Mouse (Mus musculus): ENCODE data around the gene Akap6.

DNA sequence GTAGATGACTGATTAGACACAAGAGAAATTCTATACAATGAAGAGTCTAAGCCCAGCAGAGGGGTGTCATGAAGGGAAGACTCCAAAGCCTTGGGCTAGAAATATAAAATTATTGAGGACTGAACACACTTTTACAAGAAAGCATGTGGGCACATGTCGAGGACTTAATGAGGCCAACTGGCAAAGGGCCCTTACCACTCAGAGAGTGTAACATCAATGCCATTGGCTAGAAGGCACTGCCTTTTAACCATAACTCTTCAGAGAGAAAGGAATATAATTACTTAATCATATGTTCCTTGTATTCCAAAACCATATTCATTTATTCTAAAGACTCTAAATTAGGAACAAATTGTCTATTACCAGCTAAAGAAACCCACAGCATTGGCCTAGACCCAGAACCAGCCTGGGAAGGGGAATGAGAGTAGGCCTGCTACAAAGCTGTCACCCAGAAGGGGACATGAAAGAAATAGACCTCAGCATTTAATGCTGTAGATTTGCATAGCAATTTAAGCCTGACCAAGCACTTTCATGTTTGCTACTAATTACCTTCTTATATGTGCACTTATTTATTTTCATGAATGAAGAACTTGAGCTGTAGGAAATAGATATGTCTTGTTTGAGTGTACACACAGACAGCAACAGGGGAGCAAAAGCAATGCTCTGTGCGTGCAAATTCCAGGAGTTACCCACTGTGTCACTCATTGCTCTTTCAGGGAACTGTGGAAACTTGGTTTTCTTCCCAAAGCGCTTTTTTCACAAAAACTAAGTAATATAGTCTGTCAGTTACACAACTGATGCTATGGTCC, 377.6 kb downstream of the Akap6 start:
- TF ChIP-seq HCFC1 (IDR thresholded peaks at IDR 0.05; ENCODE audit: borderline replicate concordance, insufficient read depth, low read length) (no peak), ZC3H11A (IDR thresholded peaks at IDR 0.05; ENCODE audit: borderline replicate concordance, low read depth, low read length) (no peak), CHD2 (IDR thresholded peaks at IDR 0.05; ENCODE audit: low read depth, low read length) (no peak), MAFK (IDR thresholded peaks at IDR 0.05; ENCODE audit: insufficient read depth, low read depth, low read length) (no peak)
